Mouse (Mus musculus) liver, embryonic 14.5 days (tissue): ENCODE measurements around the gene Zdhhc12. TPM values are rescaled to one million over a fixed set of nuclear protein-coding genes. Genes with fewer than 3 reads are reported as not detected.
A peak's percentile ranks its signal among the peaks of the same experiment; 100 is the strongest.

Experiments
- ATAC-seq: fragments of 200-750 bp; cut with Nextera tagmentation; 2 replicates; pipeline ENCODE4 v1.8.0; 2017; ENCODE audit warnings: moderate number of reproducible peaks, mild to moderate bottlenecking, moderate library complexity; ENCODE audit not compliant: insufficient read depth
- DNase-seq, 3 experiments: peaks; one replicate each; pipeline ENCODE4 v3.0.0-alpha.2; 2012 to 2013; ENCODE audit warnings: low read depth in 3 of 3, low spot score in 3 of 3
- H3K27ac ChIP-seq: fragments of 300-500 bp; sonication (generic); 2 replicates; pipeline ENCODE4 v1.5.1; 2014; ENCODE audit warnings: moderate library complexity, mild to moderate bottlenecking, control low read depth, inconsistent platforms
- H3K27me3 ChIP-seq: fragments of 300-500 bp; sonication (generic); 2 replicates; pipeline ENCODE4 v1.6.1; 2014; ENCODE audit warnings: mild to moderate bottlenecking, low read length, moderate library complexity; ENCODE audit not compliant: control insufficient read depth, insufficient read depth
- H3K36me3 ChIP-seq: fragments of 300-500 bp; sonication (generic); replicated peaks from 2 replicates; pipeline ENCODE4 v1.6.1; 2014; ENCODE audit warnings: low read depth; ENCODE audit not compliant: control insufficient read depth, insufficient read depth
- H3K4me1 ChIP-seq, 2 experiments: fragments of 200-500 bp in 1 of 2; fragments of 300-500 bp in 1 of 2; sonication (generic) in 1 of 2; replicated peaks; 2 replicates each; pipeline ENCODE4 v1.6.1; 2012 to 2014; ENCODE audit warnings: antibody characterized with exemption in 1 of 2, inconsistent platforms in 1 of 2, low read length in 1 of 2; ENCODE audit not compliant: control insufficient read depth in 2 of 2, insufficient read depth in 2 of 2
- H3K4me2 ChIP-seq: fragments of 300-500 bp; sonication (generic); 2 replicates; pipeline ENCODE4 v1.6.1; 2014; ENCODE audit warnings: low read depth, mild to moderate bottlenecking, control low read depth, moderate library complexity
- H3K4me3 ChIP-seq, 2 experiments: fragments of 200-500 bp in 1 of 2; fragments of 300-500 bp in 1 of 2; sonication (generic) in 1 of 2; 2 replicates each; pipeline ENCODE4 v1.5.1; 2012 to 2014; ENCODE audit warnings: low read depth in 2 of 2, low read length in 2 of 2, mild to moderate bottlenecking in 2 of 2, control low read depth in 1 of 2, inconsistent platforms in 1 of 2, moderate library complexity in 1 of 2; ENCODE audit not compliant: insufficient read depth in 1 of 2
- H3K9ac ChIP-seq: fragments of 300-500 bp; sonication (generic); replicated peaks from 2 replicates; pipeline ENCODE4 v1.6.1; 2014; ENCODE audit warnings: mild to moderate bottlenecking, control low read depth, moderate library complexity
- H3K9me3 ChIP-seq: fragments of 300-500 bp; sonication (generic); 2 replicates; pipeline ENCODE4 v1.6.1; 2016; ENCODE audit warnings: low read length, mixed read lengths; ENCODE audit not compliant: control insufficient read depth
- CTCF ChIP-seq: IDR thresholded peaks from 2 replicates; pipeline ENCODE4 v1.5.1; 2016; ENCODE audit warnings: antibody characterized with exemption, low read depth, control low read depth
- EP300 ChIP-seq: IDR thresholded peaks from 2 replicates; pipeline ENCODE4 v1.6.1; 2016; ENCODE audit warnings: antibody characterized with exemption, low read depth
- WGBS: fragments of 180-500 bp; shearing (Covaris S2); extraction: QIAGEN DNeasy Blood & Tissue Kit; methylation state at CpG from one replicate; pipeline ENCODE4 v1.1.7; 2014; ENCODE audit not compliant: insufficient replicate concordance; 5-methylcytosine and 5-hydroxymethylcytosine counted together
- polyA plus RNA-seq, 2 experiments: library from polyadenylated mRNA; depleted of rRNA in 1 of 2; stranded (reverse) in 1 of 2; unstranded in 1 of 2; fragments of >200 nt; fragmentation: Nextera tagmentation in 1 of 2; extraction: Ambion mirVana in 1 of 2; gene quantifications; 2 replicates each; pipeline versions ENCODE4 v1.2.1 to v1.2.3; 2012 to 2014

The Zdhhc12 gene
- polyA plus RNA-seq, 2 experiments: 17.4 to 25.5 TPM

DNA sequence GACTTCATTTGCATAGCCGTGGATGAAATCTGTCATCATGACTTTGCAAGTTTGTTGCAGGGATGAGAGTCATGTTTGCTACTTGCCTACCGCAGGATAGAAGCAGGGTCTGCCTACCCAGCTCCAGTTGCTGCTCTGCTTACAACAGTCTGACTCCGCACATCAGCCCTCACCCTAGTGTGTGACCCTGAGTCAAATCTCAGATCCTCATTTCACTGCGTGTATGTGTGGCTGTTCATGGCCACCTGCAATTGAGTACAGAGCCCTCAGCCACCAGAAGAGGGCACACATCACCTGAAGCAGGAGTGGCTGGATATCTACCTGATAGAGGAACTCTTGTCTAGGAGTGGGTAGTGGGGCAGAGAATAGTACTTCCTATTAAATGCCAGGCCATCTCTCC is 6.1 kb downstream of the Zdhhc12 start:
- 66% methylated on average over 4 of the region's 4 CpGs for WGBS
- TF ChIP-seq EP300 (no peak), CTCF (peak; percentile 47)
- DNase-seq (no peak), ATAC-seq (no peak)
- H3K4me1 ChIP-seq: no peaks in the 10 kb centered on the region; a peak in 1 of 4 replicates
- peaks cover 2% of the 10 kb centered on the region; the same call in 1 of the 2 replicates for H3K36me3 ChIP-seq
- no peak overlapping the region for H3K4me2 ChIP-seq
- H3K9me3 ChIP-seq: no peaks in the 10 kb centered on the region
- no peak overlapping the region for H3K4me3 ChIP-seq
- H3K27ac ChIP-seq: no peak overlapping the region
- no peak overlapping the region for H3K9ac ChIP-seq
- H3K27me3 ChIP-seq: no peaks in the 10 kb centered on the region

DNA sequence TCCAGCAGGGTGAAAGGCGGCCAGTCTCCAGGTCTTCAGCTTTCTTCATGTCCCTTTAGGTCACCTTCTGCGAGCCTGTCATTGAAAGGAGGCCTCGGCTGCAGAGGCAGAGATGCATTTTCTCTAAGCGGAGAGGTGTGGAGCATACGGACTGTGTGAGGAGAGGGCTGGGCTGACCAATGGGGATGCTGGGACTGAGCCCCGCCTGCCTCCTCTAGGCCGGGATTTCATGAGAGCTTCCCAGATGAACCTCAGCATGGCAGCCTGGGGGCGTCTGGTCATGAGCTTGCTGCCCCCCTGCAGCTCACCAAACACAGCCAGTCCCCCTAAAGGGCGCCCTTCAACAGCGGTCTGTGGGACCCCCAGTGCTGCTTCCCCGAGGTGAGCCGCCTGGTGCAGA is 8.8 kb downstream of the Zdhhc12 start:
- H3K27ac ChIP-seq: no peak overlapping the region
- no peaks in the 10 kb centered on the region for H3K27me3 ChIP-seq
- H3K4me2 ChIP-seq: 0 out of 2 replicates have a peak overlapping the region, but pooled peaks have one; percentile 8
- no peak for DNase-seq
- H3K4me3 ChIP-seq: no peak overlapping the region
- H3K36me3 ChIP-seq: no peaks in the 10 kb centered on the region
- no peak overlapping the region for H3K9ac ChIP-seq
- H3K9me3 ChIP-seq: no peaks in the 10 kb centered on the region
- 60% methylated on average over 12 of the region's 12 CpGs for WGBS
- no peaks in the 10 kb centered on the region for H3K4me1 ChIP-seq
- no peak for TF ChIP-seq CTCF
- TF ChIP-seq EP300: no peak
- no peak for ATAC-seq

DNA sequence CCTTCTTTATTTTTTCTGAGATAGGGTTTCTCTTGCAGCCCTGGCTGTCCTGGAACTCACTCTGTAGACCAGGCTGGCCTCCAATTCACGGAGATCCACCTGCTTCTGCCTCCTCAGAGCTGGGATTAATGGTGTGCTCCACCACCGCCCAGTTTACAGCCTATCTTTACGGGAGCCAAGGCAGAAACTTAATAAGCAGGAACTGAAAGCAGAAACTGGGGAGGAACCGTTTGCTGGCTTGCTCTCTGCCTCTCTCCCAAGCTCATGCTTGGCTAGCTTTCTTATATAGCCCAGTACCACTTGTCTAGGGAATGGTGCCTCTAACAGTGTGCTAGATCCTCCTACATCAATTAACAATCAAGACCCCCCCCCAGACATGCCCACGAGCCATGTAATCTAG is 9.3 kb downstream of the Zdhhc12 start:
- DNase-seq (no peak), ATAC-seq (no peak)
- no peaks in the 10 kb centered on the region for H3K27me3 ChIP-seq
- H3K9me3 ChIP-seq: no peaks in the 10 kb centered on the region
- no peak overlapping the region for H3K27ac ChIP-seq
- WGBS: 53% methylated on average over 5 of the region's 5 CpGs
- no peaks in the 10 kb centered on the region for H3K4me1 ChIP-seq
- no peak for TF ChIP-seq EP300
- TF ChIP-seq CTCF: no peak
- no peaks in the 10 kb centered on the region for H3K36me3 ChIP-seq
- no peak overlapping the region for H3K9ac ChIP-seq
- H3K4me3 ChIP-seq: no peak overlapping the region
- H3K4me2 ChIP-seq: no peak overlapping the region

DNA sequence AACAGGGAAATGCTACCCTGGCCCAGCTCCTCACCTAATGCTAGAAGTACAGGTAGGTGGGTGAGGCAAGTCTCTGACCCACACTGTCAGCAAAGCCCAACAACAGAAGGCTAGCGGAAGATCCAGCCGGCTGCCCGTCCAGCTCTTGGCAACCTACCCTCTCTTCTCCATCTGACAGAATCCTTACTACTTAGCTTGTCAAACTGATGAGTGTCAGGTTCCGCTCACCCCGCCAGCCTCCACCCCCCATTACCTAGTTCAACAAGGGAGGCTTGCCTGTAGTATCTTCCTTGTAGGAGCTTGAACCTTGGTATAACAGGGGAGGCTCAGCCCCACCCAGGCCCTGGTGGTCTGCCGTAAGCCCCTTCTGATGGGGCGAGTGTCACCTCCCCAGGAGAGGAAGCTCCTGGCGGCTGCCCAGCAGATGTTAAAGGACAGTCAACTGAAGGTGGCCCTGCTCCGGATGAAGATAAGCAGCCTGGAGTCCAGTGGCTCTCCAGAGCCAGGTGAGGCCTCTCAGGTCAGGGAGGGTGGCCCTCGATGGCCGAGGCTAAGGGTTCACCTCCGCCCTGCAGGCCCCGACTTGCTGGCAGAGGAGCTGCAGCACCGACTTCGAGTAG is 13.2 kb downstream of the Zdhhc12 start:
- H3K27ac ChIP-seq: no peak overlapping the region
- no peaks in the 10 kb centered on the region for H3K36me3 ChIP-seq
- H3K4me2 ChIP-seq: no peak overlapping the region
- 81% methylated on average over 15 of the region's 15 CpGs for WGBS
- DNase-seq (no peak), ATAC-seq (no peak)
- peaks cover 4 to 6% of the 10 kb centered on the region in 2 experiments; a peak in 2 of 4 replicates for H3K4me1 ChIP-seq
- TF ChIP-seq CTCF: no peak
- TF ChIP-seq EP300: no peak
- no peak overlapping the region for H3K9ac ChIP-seq
- no peaks in the 10 kb centered on the region for H3K9me3 ChIP-seq
- no peak overlapping the region for H3K4me3 ChIP-seq
- no peaks in the 10 kb centered on the region for H3K27me3 ChIP-seq

DNA sequence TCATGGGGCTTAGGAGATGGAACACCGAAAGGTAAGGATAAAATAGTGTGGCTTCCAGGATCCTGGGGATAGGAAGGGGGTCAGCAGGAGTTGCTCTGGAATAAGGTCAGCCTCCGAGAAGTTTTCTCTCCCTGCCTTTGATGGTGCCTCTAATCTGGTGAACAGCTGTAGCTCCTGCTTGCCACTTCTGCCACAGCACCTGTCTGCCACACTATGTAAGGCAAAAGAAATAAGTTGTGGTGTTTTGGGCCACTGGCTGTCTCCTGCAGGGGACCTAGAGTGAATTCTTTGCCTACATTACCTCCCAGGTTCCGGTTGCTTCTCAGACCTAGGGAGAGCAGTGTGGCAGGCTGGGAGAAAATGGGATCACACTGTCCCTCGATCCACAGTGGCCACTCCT is 14.7 kb downstream of the Zdhhc12 start:
- H3K4me3 ChIP-seq: no peak overlapping the region; a peak in 1 of 4 replicates
- ATAC-seq (no peak), DNase-seq (no peak)
- no peak overlapping the region for H3K27ac ChIP-seq
- H3K9ac ChIP-seq: no peak overlapping the region
- no peaks in the 10 kb centered on the region for H3K27me3 ChIP-seq
- peaks cover 4 to 6% of the 10 kb centered on the region in 2 experiments; a peak in 2 of 4 replicates for H3K4me1 ChIP-seq
- no peaks in the 10 kb centered on the region for H3K9me3 ChIP-seq
- peak overlapping the region; percentile 100 for H3K4me2 ChIP-seq
- 70% methylated on average over 4 of the region's 4 CpGs for WGBS
- TF ChIP-seq EP300 (no peak), CTCF (no peak)
- H3K36me3 ChIP-seq: no peaks in the 10 kb centered on the region
